Comparison of ENCODE assay signal across 16 mouse cellular contexts in the genomic region with DNA sequence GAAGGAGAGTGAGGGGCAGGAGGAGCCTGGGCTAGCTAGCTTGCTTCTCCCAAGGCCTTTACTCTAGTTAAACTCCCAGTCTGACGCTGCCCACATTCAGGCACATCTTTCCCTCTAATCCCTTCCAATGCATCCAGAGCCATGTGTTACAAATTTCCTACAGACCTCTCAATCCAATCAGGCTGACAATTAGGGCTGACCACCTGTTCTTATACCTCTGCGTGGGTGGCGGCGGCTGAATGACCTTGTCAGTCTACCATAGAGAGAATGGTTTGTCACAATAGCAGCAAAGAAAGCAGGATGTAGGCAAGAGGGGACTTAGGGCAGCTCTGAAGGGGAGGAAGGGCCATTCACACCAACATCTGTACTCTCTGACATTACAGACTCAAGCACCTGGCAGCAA. TPM values are rescaled to one million over a fixed set of nuclear protein-coding genes. Genes with fewer than 3 reads are reported as not detected.
DNase-seq lines count a peak whose midpoint lies in the region; TF ChIP-seq lines count a peak whose summit lies in the region.
"Had no signal": no experiment of that assay in that cellular context is flagged by ENCODE, and none has a peak within 500 bp of the region (broad histone marks: within the 10 kb centered on the region; RNA-seq: fewer than 3 reads in every experiment).

No protein-coding gene starts in this region.

- no peak for TF ChIP-seq POLR2A in myocyte (IDR thresholded peaks at IDR 0.05; ENCODE audit: insufficient read length, low read depth)

- no peak overlapping the region for H3ac ChIP-seq in myocyte (ENCODE audit: control insufficient read depth, insufficient read length)

- H3K4me3 ChIP-seq in layer of hippocampus, adult 2 months, result no peak overlapping the region
- H3K4me3 ChIP-seq in myocyte, result no peak overlapping the region
- H3K4me3 ChIP-seq in midbrain, embryonic 10.5 days, result no peak overlapping the region
- H3K4me3 ChIP-seq: hindbrain, embryonic 15.5 days; neural tube, embryonic 12.5 days had no signal

- H3K27me3 ChIP-seq in myocyte (ENCODE audit: control insufficient read depth, insufficient read depth, insufficient read length), result no peaks in the 10 kb centered on the region
- H3K27me3 ChIP-seq in midbrain, embryonic 10.5 days (ENCODE audit: low read depth, poor library complexity, severe bottlenecking), result no peaks in the 10 kb centered on the region
- H3K27me3 ChIP-seq: hindbrain, embryonic 15.5 days; neural tube, embryonic 12.5 days had no signal

- H3K79me2 ChIP-seq in myocyte (ENCODE audit: control insufficient read depth, insufficient read depth), result no peaks in the 10 kb centered on the region

- peaks cover 43% of the 10 kb centered on the region for H3K36me3 ChIP-seq in myocyte (ENCODE audit: control insufficient read depth, insufficient read depth)
- peaks cover 29% of the 10 kb centered on the region for H3K36me3 ChIP-seq in midbrain, embryonic 10.5 days

- DNase-seq in embryo, embryonic 10 days (ENCODE audit: low spot score), result peak; percentile 17
- DNase-seq in embryo, embryonic 9.5 days (ENCODE audit: extremely low spot score), result no peak
- peak in 1 of 2 experiments; percentile 56 for DNase-seq in layer of hippocampus, adult 2 months (ENCODE audit: low spot score in 2 of 2)
- no peak for DNase-seq in layer of hippocampus, adult 18-20 months (ENCODE audit: low spot score in 2 of 2)
- peak; percentile 18 for DNase-seq in embryo, embryonic 10.5 days (ENCODE audit: low spot score)
- DNase-seq in midbrain, embryonic 10.5 days (ENCODE audit: low spot score), result no peak
- DNase-seq in right cerebral cortex, postnatal 4 days, result no peak
- DNase-seq: adrenal gland, postnatal 36 days; cerebellum, adult 9-11 months; gastrocnemius, postnatal 25 days; kidney, adult 2 months; lung, postnatal 36 days had no signal

- H3K4me1 ChIP-seq in midbrain, embryonic 10.5 days, result peaks cover 5% of the 10 kb centered on the region; the same call in 1 of the 2 replicates
- H3K4me1 ChIP-seq: hindbrain, embryonic 15.5 days; neural tube, embryonic 12.5 days had no signal

- WGBS in midbrain, embryonic 10.5 days, result 71% methylated on average over 4 of the region's 4 CpGs

- H3K27ac ChIP-seq in layer of hippocampus, adult 2 months, result peak overlapping the region; percentile 69; the same call in 1 of the 2 replicates
- H3K27ac ChIP-seq in midbrain, embryonic 10.5 days (replicated peaks), result no peak overlapping the region
- H3K27ac ChIP-seq: hindbrain, embryonic 15.5 days; liver, embryonic 14.5 days; neural tube, embryonic 12.5 days had no signal

- no peak for TF ChIP-seq CTCF in layer of hippocampus, adult 2 months (conservative IDR thresholded peaks at IDR 0.05)

- H3K9me3 ChIP-seq in midbrain, embryonic 10.5 days (replicated peaks), result no peaks in the 10 kb centered on the region
- H3K9me3 ChIP-seq: hindbrain, embryonic 15.5 days; neural tube, embryonic 12.5 days had no signal

- no peak overlapping the region for H3K4me2 ChIP-seq in myocyte (ENCODE audit: low read depth)
- H3K4me2 ChIP-seq: hindbrain, embryonic 15.5 days; neural tube, embryonic 12.5 days had no signal

TF ChIP-seq in myocyte, 11 proteins besides CTCF, POLR2A, EP300 and RAD21:
- TF ChIP-seq MYOD1 (IDR thresholded peaks at IDR 0.05; ENCODE audit: control insufficient read depth in 1 of 3, insufficient read length in 2 of 3, low read depth in 2 of 3) (peak in 2 of 3 experiments; percentile 8 to 55), TCF12 (IDR thresholded peaks at IDR 0.05; ENCODE audit: insufficient read depth, poor library complexity, severe bottlenecking) (no peak)

RNA-seq across cellular contexts. Expression of a gene that starts 59.0 kb away (rescaled TPM):
- 10 to 100 TPM; 27.7 to 31.8 TPM for total RNA-seq in layer of hippocampus, adult 2 months (2021)
- total RNA-seq in layer of hippocampus, adult 18-20 months (2021), result 10 to 100 TPM; 33.2 to 33.8 TPM
- 1.2 TPM for polyA plus RNA-seq in myocyte (2012; fragmentation: generic; extraction: Trizol)
- 12.8 and 13.3 TPM in 2 replicates for polyA plus RNA-seq in midbrain, embryonic 10.5 days (2016; fragmentation: Nextera tagmentation; extraction: Ambion mirVana)

Comparison
In these comparisons a context has a peak if more than half of its experiments do, and no peak if none do; other contexts are left out.
1. DNase-seq: peak in embryo, embryonic 10 days (single experiment) and embryo, embryonic 10.5 days (single experiment); none in embryo, embryonic 9.5 days (single experiment), layer of hippocampus, adult 18-20 months (0 of 2), midbrain, embryonic 10.5 days (single experiment) and right cerebral cortex, postnatal 4 days (single experiment).